Mouse (Mus musculus) thymus, postnatal 36 days (tissue): Measurements from ENCODE around the gene Gm9508.
A peak's percentile ranks its signal among the peaks of the same experiment; 100 is the strongest.
"Not testable (repeated sequence)": the region's sequence is repeated elsewhere in the genome, so short reads cannot be mapped to it uniquely, and the experiment has no call there.

Experiments
- DNase-seq, 2 experiments: peaks; one replicate each; pipeline ENCODE4 v3.0.0; 2022; ENCODE audit warnings: mixed read lengths in 2 of 2

Gene Gm9508

DNA sequence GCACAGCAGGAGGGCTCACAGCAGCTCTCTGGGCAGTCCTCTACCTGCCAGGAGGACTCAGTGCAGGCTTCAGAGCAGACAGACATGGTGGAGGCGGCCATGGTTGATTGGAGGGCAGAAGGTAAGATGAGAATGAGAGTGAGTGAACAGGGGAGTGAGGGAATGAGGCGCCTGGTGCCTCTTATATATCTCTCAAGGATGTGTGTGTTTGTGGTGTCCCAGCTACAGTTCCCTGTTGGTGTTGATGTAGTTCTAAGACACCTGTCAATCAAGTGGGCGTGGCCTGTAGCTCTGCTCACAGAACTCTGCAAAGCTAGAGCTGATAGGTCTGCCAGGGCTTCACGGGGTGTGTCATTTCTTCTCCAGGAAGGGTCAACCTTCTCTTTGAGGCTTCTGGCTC lies at the start of gene Gm9508:
Gene Gm9508, minus strand, starts transcription at position 101 of the 400 bp plus-strand sequence.
- DNase-seq, result no peak

DNA sequence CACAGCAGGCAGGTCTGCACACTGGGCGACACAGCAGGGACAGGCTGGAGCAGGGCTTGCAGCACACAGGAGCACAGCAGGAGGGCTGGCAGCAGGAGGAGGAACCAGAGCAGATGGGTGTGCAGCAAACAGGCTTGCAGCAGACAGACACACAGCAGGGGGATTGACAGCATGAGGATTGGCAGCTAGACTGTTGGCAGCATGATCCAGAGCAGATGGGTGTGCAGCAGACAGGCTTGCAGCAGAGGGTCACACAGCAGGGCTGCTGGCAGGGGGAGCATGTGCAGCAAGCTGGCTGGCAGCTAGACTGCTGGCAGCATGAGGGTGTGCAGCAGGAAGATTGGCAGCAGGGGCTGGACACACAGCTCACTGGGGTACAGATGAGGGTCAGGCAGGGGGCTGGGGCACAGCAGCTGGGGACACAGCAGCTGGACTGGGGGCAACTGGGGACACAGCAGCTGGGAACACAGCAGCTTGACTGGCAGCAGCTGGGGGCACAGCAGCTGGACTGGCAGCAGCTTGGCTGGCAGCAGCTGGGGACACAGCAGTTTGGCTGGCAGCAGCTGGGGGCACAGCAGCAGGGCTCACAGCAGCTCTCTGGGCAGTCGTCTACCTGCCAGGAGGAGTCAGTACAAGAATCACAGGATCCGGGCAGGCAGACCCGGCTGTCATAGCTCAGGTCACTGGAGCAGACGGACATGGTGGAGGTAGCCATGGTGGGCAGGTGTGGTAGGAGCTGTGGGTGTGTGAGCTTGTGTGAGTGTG lies 45.1 kb upstream of the Gm9508 start, which contains the start of gene Gm18596:
Gene Gm18596, minus strand, starts transcription at position 715 of the 765 bp plus-strand sequence.
- not testable (repeated sequence) for DNase-seq

DNA sequence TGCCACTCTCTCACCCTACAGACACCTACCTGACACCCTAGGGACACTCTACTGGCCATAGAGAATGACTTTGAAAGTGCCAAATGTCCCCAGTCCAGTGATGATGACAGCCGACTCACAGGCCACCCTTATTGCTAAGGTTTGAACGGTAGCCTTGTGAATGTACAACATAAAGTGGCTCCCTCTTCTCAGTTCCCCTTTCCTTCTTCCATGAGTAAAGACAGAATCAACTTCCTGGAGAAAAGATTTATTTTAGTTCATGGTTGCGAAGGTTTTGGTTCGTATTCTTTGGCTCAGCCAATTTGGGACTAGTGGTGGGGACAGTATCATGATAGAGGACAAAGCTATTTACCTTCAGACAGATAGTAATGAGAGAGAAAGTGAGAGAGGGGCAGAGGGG lies 41.9 kb upstream of the Gm9508 start:
- no peak for DNase-seq

DNA sequence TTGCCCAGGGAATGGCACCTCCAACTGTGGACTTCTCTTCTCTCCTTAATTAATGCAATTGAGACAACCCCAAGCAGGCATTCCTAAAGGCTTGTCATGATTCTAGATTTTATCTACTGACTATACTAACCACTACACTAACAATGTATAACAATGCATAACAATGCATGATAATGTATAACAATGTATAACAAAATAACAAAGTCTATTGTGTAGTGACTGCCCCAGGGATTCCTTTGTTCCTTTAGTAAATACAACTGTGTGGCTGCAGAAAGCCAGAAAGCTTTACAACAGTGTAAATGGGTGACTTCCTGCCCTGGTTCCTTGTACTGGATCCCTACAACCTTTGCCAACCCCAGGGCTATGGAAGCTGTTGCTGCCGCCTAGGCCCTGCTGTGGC lies 38.9 kb upstream of the Gm9508 start:
- no peak for DNase-seq

DNA sequence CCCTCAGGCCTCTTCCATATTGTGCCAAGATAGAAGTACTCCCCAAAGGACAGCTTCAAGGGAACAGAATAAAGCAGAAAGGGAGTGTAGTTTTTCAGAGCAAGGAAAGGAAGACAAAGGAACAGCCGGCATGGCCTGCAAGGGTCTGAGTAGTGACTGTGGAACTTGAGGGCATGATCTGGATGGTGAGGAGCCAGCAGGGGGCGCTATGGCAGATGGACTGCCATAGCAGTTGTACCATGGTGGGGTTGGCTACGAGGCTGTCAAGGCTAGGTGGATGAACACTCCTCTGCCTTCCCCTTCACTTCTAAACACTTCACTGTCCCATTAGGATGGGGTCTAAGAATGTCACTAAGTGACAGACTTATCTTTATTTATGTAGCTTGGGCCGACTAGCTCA lies 32.2 kb upstream of the Gm9508 start:
- DNase-seq, result peak in 1 of 2 experiments; percentile 11

DNA sequence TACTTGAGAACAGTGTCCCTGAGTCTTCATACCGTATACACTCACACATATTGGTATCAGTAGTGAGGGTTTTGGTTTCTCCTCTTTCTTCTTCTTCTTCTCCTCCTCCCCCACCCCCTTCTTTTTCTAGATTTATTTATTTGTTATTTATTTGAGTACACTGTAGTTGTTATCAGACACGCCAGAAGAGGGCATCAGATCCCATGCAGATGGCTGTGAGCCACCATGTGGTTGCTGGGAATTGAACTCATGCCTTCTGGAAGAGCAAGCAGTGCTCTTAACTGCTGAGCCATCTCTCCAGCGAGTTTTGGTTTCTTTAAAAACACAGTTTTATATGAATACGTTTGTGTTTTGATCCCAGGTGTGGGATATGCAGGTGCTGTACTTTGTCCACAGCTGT lies 31.2 kb upstream of the Gm9508 start:
- no peak for DNase-seq

DNA sequence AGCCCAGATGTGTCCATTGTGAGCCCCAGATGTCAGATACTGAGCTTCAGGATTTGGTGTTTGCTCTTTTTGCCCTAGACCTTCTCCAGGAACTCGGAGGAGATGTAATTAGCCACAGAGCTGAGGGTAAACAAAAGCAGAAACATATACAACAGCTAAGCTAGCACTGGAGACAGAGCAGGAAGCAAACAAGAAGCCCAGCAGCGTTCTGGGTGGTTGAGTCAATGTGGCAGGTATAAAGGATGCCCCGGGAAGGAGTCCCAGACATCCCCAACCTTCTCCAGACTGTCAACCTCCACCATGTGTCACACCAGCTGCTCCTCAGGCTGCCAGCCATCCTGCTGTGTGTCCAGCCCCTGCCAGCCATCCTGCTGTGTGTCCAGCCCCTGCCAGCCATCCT lies 29.2 kb upstream of the Gm9508 start, which contains the start of gene Gm10100:
Gene Gm10100, plus strand, starts transcription at position 301 of the 400 bp plus-strand sequence.
- DNase-seq, result no peak

DNA sequence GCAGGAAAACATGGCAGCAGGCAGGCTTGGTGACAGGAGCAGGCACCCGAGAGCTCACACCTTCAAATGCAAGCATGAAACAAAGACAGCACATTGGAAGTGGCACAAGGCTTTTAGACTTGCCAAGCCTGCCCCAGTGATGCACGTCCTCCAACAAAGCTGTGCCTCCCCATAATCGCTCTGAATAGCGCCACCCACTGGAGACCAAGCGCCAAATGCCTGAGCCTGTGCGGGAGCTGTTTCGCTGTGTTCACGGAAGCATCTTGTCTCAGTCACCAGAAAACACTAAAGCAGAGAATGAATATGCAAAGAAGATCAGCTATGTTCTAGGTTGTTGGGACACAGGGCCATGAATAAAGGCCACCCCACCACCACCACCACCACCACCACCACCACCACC lies 27.8 kb upstream of the Gm9508 start:
- no peak for DNase-seq

DNA sequence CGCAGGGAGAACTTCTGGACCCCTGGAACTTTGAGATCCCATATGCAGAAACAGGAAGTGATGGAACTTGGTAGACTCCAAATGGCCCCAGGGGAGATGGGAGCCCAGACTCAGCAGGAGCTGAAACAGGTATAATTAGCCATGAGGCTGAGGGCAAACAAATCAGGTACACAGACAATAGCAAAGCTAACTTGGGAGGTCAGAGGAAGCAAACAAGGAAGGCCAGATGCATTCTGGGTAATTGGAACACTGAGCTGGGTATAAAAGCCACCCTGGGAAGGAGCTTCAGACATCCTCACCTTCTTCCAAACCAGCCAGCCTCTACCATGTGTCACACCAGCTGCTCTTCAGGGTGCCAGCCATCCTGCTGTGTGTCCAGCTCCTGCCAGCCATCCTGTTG lies 23.3 kb upstream of the Gm9508 start, which contains the start of gene Krtap12-1:
Gene Krtap12-1, plus strand, starts transcription at position 301 of the 400 bp plus-strand sequence.
- not testable (repeated sequence) for DNase-seq

DNA sequence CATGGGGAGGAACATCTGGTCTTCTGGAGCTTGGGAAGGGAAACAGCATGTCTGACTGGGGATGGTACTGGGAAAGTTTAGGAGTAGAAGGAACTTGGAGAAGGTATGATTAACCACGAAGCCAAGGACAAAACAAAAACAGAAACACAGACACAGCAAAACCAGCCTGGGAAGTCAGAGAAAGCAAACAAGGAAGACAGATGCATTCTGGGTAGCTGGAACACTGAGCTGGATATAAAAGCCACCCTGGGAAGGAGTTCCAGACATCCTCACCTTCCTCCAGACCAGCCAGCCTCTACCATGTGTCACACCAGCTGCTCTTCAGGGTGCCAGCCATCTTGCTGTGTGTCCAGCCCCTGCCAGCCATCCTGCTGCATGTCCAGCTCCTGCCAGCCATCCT lies 18.5 kb upstream of the Gm9508 start, which contains the start of gene Gm10142:
Gene Gm10142, plus strand, starts transcription at position 301 of the 400 bp plus-strand sequence.
- no peak for DNase-seq

DNA sequence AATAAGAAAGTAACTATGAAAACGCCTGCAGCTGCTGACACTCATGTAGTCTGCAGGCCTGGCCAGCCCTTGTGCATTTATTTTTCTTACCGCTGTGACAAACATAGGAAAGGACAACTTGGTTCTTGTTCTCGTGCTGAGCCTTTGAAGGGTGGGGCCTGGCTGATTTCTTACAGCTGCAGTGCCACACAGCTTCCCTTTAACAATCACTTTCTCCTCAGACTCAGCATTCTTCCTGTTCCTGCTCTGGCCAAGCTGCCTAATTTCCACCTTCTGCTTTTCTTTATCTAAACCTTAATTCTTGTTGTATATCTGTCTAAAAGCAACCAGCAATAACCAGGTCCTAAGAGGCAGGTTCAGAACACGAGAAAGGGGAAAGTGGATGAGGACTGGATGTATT lies 16.7 kb upstream of the Gm9508 start:
- DNase-seq, result no peak

DNA sequence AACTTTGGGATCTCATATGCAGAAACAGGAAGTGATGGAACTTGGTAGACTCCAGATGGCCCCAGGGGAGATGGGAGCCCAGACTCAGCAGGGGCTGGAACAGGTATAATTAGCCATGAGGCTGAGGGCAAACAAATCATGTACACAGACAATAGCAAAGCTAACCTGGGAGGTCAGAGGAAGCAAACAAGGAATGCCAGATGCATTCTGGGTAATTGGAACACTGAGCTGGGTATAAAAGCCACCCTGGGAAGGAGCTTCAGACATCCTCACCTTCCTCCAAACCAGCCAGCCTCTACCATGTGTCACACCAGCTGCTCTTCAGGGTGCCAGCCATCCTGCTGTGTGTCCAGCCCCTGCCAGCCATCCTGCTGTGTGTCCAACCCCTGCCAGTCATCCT lies 14.1 kb upstream of the Gm9508 start, which contains the start of gene Gm10024:
Gene Gm10024, plus strand, starts transcription at position 301 of the 400 bp plus-strand sequence.
- not testable (repeated sequence) for DNase-seq

DNA sequence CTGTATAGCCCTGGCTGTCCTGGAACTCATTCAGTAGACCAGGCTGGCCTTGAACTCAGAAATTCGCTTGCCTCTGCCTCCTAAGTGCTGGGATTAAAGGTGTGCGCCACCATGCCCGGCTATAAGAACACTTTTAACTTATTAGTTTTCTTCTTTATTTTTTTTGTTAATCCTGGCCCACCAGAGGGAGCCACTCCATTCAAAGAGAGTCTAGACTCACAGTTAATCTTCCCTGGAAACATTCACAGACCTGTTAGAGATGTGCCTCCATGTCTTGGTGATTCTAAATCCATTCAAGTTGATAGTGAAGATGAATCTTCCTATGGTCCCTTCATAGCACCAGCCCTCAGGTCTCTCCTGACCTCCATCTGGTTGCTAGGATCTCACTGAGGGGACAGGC lies 12.8 kb upstream of the Gm9508 start:
- no peak for DNase-seq

DNA sequence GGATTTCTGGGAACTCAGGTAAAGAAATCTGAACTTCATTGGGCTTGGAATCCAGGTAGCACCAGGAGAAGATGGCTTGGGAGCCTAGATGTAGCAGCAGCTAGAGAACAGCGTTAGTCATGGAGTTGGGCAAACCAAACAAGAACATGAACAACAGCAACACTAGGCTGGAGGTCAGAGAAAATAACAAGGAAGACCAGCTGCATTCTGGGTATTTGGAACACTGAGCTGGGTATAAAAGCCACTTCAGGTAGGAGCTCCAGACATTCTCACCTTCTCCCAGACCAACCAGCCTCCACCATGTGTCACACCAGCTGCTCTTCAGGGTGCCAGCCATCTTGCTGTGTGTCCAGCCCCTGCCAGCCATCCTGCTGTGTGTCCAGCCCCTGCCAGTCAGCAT lies 9.3 kb upstream of the Gm9508 start, which contains the start of gene Gm10272:
Gene Gm10272, plus strand, starts transcription at position 301 of the 400 bp plus-strand sequence.
- no peak for DNase-seq

DNA sequence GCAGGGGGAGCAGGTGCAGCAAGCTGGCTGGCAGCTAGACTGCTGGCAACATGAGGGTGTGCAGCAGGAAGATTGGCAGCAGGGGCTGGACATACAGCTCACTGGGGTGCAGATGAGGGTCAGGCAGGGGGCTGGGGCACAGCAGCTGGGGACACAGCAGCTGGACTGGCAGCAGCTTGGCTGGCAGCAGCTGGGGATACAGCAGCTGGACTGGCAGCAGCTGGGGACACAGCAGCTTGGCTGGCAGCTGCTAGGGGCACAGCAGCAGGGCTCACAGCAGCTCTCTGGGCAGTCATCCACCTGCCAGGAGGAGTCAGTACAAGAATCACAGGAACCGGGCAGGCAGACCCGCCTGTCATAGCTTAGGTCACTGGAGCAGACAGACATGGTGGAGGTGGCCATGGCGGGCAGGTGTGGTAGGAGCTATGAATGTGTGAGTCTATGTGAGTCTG lies 6.7 kb downstream of the Gm9508 start, which contains the start of gene Gm19402:
Gene Gm19402, minus strand, starts transcription at position 402 of the 452 bp plus-strand sequence.
- not testable (repeated sequence) for DNase-seq

DNA sequence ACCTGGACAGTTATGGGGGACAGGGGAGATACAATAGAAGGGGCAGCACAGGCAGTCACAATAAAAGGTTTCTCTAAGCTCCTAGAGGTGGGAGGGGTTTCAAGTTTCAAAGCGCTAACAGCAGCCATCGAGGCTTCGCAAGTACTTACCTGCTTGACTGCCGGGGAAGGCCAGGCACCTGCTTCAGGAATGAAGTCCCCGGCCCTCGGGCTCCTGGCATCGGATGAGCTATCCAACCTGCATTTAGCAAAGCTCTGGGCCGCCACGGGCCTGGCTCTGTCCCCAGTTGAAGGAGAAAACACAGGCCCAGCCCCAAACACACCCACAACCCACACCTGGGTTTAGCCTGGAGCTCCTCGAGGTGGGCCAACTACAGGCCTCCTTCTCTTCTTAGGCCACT lies 10.0 kb downstream of the Gm9508 start:
- DNase-seq, result no peak

DNA sequence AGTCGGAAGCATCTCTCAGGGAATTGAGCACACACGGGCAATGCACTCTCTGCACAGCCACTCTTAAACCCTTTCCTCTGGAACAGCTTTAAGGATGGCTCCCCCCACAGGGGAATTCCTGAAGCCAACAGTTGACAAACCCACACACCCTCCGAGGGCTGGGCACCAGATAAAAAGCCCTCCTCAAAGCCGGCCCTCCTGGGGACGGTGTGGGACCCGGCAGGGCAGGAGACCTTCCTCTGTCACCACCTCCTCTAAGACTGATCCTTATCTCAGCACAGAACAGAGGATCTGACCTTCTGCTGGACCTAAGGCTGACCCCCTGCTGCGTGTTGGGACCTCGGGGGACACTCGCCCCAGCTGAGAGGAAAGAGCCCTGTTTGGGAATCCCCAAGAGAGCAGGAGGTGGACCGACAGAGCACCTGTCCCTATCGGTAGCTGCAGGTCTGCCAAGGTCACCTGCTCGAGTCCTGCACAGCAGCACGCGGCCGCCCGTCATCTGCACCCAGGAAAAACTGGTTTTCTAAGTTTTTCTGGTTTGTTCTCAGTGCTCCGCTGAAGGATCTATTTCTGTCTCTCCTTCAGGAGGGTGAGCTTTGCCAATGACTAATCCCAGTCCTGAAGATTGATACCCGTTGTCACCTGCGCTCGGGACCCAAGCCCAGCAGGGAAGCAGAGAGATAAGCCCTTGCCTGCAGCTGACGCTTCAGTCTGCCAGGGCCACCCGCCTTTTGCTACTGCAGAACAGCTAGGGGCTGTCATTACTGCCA lies 11.0 kb downstream of the Gm9508 start, which contains the start of gene Tspear:
Gene Tspear, plus strand, starts transcription at position 675 of the 770 bp plus-strand sequence.
- DNase-seq, result no peak

DNA sequence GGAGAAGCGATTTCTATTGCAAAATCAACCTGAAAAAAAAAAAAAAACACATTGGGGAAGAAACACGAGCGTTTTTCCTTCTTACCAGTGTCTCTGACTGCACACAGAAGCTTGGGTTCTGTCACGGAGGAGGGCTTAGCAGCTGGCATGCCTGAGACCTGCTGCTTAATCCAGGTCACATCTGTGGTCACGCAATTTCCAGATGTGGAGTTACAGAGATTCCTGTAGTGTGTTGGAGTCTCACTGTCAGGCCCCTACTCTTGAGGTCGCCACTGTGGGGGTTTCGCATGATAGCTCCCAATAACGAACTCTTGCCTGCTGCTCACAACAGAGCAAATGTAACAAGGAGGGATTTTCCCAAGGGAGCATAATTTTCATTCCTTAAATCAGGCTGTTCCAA lies 12.9 kb downstream of the Gm9508 start:
- DNase-seq, result no peak

DNA sequence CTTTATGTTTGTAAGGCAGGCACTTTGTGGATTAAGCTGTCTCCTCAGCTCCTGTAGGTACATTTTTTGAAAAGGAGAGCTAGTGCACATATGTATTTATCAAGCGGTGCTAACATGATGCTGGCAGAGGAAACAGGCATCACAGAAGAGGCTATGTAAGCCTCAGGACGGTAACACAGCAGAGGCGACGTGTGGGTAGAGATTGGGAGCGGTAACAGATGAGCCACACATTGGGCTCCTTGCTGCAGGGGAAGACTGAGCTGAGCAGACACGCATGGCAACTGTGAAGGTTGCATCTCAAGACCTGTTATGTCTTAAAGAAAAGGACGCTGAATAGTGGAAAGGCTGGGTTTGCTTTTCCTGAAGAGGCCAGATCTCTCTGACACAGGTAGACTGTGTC lies 14.0 kb downstream of the Gm9508 start:
- DNase-seq, result no peak

DNA sequence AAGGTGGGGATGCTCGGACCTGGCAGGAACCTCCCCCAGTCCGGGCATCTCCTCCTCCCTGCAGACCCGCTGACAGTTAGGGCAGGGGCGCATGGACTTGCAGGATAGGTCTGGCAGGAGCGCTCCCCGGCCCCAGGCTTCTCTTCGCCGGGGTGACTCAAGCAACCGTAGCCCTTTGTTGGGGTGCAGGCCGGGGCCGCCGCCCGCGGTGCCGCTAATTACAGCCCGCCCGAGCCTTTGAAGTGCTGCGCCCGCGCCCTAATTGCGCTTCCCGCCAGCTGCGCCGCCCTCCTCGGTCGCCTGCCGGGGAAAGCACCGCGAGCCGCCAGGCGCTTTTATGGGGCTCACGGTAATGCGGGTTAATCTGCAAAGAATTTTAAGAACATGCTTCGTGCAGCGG lies 19.5 kb downstream of the Gm9508 start:
- peak; percentile 42 to 43 for DNase-seq

DNA sequence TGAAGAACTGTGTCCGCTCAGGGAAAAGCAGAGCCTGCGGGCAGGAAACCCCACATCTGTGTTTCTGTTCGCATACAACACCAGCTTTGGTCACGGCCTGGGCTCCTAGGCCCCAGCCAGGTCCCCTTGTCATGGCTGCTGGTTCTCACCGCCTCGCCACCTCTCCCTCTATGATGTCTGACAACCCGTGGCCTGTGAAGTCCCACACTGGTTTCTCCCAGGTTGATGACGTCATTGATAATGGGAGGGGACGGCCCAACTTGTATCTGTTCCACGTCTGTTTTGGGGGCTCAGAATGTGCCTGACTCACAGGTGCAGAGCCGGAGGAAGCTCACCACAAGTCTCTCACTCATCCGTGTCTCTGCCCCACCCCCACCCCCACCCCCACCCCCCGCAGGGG lies 23.3 kb downstream of the Gm9508 start:
- peak; percentile 62 to 70 for DNase-seq

DNA sequence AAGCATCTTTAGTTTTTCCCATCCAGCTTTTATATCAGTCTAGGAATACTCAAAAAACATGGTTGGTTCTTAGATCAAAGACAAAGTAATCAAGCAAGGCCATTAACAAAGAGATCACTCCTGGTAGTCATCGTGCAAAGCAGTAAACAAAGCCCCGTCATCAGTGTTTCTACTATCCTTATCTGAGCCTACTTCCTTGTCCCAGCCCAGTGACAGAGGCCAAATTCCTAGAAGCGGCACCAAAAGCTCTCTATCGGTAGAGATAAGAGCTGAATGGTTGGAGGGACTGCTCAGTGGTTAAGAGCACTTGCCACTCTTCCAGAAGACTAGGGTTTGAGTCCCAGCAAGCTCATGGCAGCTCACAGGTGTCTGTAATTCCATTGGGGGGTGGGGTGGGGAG lies 25.5 kb downstream of the Gm9508 start:
- DNase-seq, result no peak

DNA sequence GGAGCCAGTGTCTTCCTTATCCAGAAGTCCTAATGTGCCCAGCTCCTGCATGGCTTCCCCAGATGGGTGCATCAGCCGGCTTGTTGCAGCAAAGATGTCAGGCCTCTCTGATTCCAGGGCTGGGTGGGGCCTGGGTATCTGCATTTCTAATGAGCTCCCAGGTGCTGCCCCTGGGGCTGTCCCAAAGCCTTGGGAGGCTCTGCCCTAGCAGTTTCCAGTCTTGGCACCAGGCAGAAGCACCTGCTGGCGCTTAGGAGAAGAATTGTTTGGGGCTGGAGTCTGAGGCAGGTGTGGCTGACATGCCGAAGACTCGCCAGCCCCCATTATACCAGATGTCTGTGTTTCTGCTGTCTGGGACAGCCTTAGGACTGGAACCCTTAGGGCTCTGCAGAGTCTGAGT lies 26.3 kb downstream of the Gm9508 start:
- DNase-seq, result no peak
